Mouse (Mus musculus) CH12.LX (cell line): ENCODE data around the gene Timm44.

ENCODE experiments used
- CTCF ChIP-seq, 2 experiments: IDR thresholded peaks in 1 of 2; conservative IDR thresholded peaks in 1 of 2; 2 replicates each; pipeline ENCODE4 v1.5.1; 2011 to 2012; ENCODE audit warnings: low read depth in 2 of 2, low read length in 2 of 2, improper control_type of control experiment in 1 of 2, inconsistent platforms in 1 of 2, mild to moderate bottlenecking in 1 of 2, moderate library complexity in 1 of 2
- ELF1 ChIP-seq: IDR thresholded peaks from 2 replicates; pipeline ENCODE4 v1.6.1; 2014; ENCODE audit warnings: low read depth, mild to moderate bottlenecking, inconsistent platforms, low read length, improper control_type of control experiment
- GABPA ChIP-seq: IDR thresholded peaks from 2 replicates; pipeline ENCODE4 v1.6.1; 2012; ENCODE audit warnings: low read depth, low read length, improper control_type of control experiment, inconsistent platforms; ENCODE audit not compliant: insufficient replicate concordance
- MAZ ChIP-seq: IDR thresholded peaks from 2 replicates; pipeline ENCODE4 v1.6.1; 2012; ENCODE audit warnings: low read depth, mild to moderate bottlenecking, inconsistent platforms, low read length, improper control_type of control experiment, moderate library complexity
- NELFE ChIP-seq: IDR thresholded peaks from 2 replicates; pipeline ENCODE4 v1.6.1; 2011; ENCODE audit warnings: low read depth, low read length, improper control_type of control experiment
- POLR2A ChIP-seq: IDR thresholded peaks from 2 replicates; pipeline ENCODE4 v1.6.1; 2011; ENCODE audit warnings: low read depth, mild to moderate bottlenecking, improper control_type of control experiment, low read length
- POLR2AphosphoS2 ChIP-seq: IDR thresholded peaks from 2 replicates; pipeline ENCODE4 v1.6.1; 2011; ENCODE audit warnings: low read depth, low read length, improper control_type of control experiment
- RCOR1 ChIP-seq: conservative IDR thresholded peaks from 2 replicates; pipeline ENCODE4 v1.6.1; 2012; ENCODE audit warnings: low read depth, mild to moderate bottlenecking, inconsistent platforms, low read length, improper control_type of control experiment
- SMC3 ChIP-seq: IDR thresholded peaks from 2 replicates; pipeline ENCODE4 v1.6.1; 2011; ENCODE audit warnings: low read depth, low read length, improper control_type of control experiment
- TBP ChIP-seq: conservative IDR thresholded peaks from 2 replicates; pipeline ENCODE4 v1.6.1; 2011; ENCODE audit warnings: low read depth, low read length, improper control_type of control experiment
- ZC3H11A ChIP-seq: IDR thresholded peaks from 2 replicates; pipeline ENCODE4 v1.6.1; 2012; ENCODE audit warnings: low read depth, mild to moderate bottlenecking, inconsistent platforms, low read length, improper control_type of control experiment
- ZMIZ1 ChIP-seq: IDR thresholded peaks from 2 replicates; pipeline ENCODE4 v1.6.1; 2012; ENCODE audit warnings: low read depth, mild to moderate bottlenecking, inconsistent platforms, low read length, improper control_type of control experiment

- no peak for TF ChIP-seq TBP
- no peak for TF ChIP-seq POLR2A
- peak in 1 of 2 experiments; percentile 13; a peak in 1 of 4 replicates for TF ChIP-seq CTCF (conservative IDR thresholded peaks at IDR 0.05 in 1 of 2, IDR thresholded peaks at IDR 0.05 in 1 of 2; ENCODE audit: low read depth in 2 of 2, low read length in 2 of 2)
- TF ChIP-seq SMC3, result no peak
- TF ChIP-seq NELFE, result no peak
- no peak for TF ChIP-seq ZMIZ1
- TF ChIP-seq MAZ, result no peak
- no peak for TF ChIP-seq POLR2AphosphoS2
- TF ChIP-seq RCOR1, result no peak
- TF ChIP-seq ELF1, result no peak
- TF ChIP-seq ZC3H11A, result no peak
- no peak for TF ChIP-seq GABPA
Observed at GRCm38 (mm10) chr8:4254001-4254400, 21.7 kb downstream of the Timm44 start.
